Mouse (Mus musculus): ENCODE measurements around the gene Suco. TPM values are rescaled to one million over a fixed set of nuclear protein-coding genes. Genes with fewer than 3 reads are reported as not detected.

The Suco gene
- polyA plus RNA-seq, 1 experiment from 2014 or later = 21.0 TPM

DNA sequence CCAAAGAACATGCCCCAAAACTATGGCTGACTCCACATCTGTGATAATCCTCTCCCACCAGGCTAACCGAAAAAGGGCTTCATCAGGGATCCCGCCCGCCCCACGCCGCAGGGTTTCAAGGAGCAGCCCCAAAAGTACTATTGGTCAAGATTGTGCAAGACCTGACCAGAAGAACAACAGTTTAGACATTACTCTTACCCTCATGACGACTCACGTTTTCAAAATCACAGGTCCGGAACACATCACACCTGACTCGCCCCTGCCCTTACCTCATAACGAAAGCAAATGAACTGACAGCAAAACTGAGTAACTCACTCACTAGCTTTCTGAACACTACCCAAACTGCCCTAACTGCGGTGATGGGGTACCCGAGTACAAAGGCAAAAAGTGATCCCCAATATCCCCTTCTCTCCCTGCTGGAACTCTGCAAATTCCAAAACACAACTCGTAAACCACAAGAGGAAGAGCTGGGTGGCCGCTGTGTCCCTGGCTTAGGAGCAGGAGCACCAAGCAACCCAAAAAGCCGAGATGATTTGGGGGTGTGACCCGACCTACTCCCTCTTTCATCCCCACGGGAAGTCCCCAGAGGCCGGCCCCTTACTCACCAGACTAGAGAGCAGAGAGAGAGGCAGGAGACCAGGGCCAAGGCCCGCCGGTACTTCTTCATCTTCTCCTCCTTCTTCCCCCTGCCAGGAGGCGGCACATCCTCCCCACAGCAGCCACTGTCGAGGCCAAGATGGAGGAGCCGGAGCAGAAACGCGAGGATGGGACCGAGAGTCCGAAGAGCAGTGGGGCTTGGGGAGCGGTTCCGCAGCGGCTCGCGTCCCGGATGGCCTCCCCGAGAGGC lies 553 bp downstream of the Suco start:
- WGBS = under 1% methylated on average over 33 of the region's 34 CpGs
- ATAC-seq (replicated peaks; ENCODE audit: low FRiP score, low TSS enrichment, low read depth) (peak; percentile 55), DNase-seq (ENCODE audit: low spot score) (peak; percentile 70)

DNA sequence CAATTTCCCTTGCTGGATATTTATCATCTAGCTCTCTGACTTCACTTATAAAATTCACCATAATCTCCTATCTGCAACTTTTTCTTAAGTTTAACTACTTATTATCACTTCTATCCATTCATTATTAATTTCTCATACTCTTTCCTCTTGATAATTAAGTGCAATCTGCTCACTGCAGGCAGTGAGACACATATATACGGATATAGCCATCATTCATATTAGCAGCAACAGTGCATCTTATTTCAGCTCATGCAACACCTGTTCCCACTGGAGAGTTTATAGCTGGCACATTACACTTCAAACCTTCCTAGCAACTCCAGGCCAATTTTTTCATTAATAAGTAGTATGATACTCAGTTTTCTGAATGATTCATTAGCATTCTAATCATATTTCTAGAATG lies 7.1 kb downstream of the Suco start:
- no peaks in the 10 kb centered on the region for H3K27me3 ChIP-seq (replicated peaks; ENCODE audit: control insufficient read depth, insufficient read depth, low read length)
- DNase-seq (ENCODE audit: low spot score) (no peak), ATAC-seq (replicated peaks; ENCODE audit: low FRiP score, low TSS enrichment, low read depth) (no peak)
- no peak overlapping the region for H3K27ac ChIP-seq (ENCODE audit: low read depth)
- peaks cover 11% of the 10 kb centered on the region for H3K4me1 ChIP-seq (replicated peaks; ENCODE audit: control insufficient read depth, insufficient read depth, low read length)
- H3K4me2 ChIP-seq (ENCODE audit: low read length) = no peak overlapping the region
- H3K9ac ChIP-seq (ENCODE audit: low read length) = no peak overlapping the region
- 80% methylated on average over 1 of the region's 1 CpGs for WGBS
- H3K9me3 ChIP-seq (ENCODE audit: control insufficient read depth, low read length) = no peaks in the 10 kb centered on the region
- no peak overlapping the region for H3K4me3 ChIP-seq (ENCODE audit: low read depth, low read length)
- no peaks in the 10 kb centered on the region for H3K36me3 ChIP-seq (ENCODE audit: control insufficient read depth, insufficient read depth, low read length)

More for the DNA sequence above, 553 bp downstream of the Suco start:
- H3K9ac ChIP-seq (ENCODE audit: low read length) = peak overlapping the region; percentile 88
- H3K4me1 ChIP-seq (replicated peaks; ENCODE audit: control insufficient read depth, insufficient read depth, low read length) = peaks cover 25% of the 10 kb centered on the region
- H3K4me2 ChIP-seq (ENCODE audit: low read length) = peak overlapping the region; percentile 88
- peak overlapping the region; percentile 98 for H3K27ac ChIP-seq (ENCODE audit: low read depth)
- no peaks in the 10 kb centered on the region for H3K36me3 ChIP-seq (ENCODE audit: control insufficient read depth, insufficient read depth, low read length)
- no peaks in the 10 kb centered on the region for H3K27me3 ChIP-seq (replicated peaks; ENCODE audit: control insufficient read depth, insufficient read depth, low read length)
- H3K9me3 ChIP-seq (ENCODE audit: control insufficient read depth, low read length) = no peaks in the 10 kb centered on the region
- peak overlapping the region; percentile 92 for H3K4me3 ChIP-seq (ENCODE audit: low read depth, low read length)

DNA sequence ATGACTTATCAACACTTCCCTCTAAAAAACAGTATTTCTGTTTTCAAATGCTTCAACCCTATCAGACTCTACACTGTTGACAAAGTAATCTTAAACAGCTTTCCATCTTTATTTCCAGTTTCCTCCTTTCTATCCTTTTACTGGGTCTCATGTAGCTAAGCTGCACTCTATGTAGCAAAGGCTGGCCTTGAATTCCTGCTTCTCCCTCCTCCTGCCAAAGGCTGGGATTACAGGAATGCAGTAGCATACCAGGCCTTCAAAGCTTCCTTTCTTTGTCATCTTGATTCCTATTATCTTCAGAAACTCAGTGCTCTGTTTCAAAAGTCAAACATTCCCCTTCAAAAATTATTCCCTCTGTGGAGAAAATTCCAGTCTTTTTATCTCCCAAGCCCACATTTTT lies 8.1 kb downstream of the Suco start:
- H3K9me3 ChIP-seq (ENCODE audit: control insufficient read depth, low read length) = no peaks in the 10 kb centered on the region
- H3K27ac ChIP-seq (ENCODE audit: low read depth) = no peak overlapping the region
- no peak overlapping the region for H3K9ac ChIP-seq (ENCODE audit: low read length)
- no peak overlapping the region for H3K4me3 ChIP-seq (ENCODE audit: low read depth, low read length)
- DNase-seq (ENCODE audit: low spot score) (no peak), ATAC-seq (replicated peaks; ENCODE audit: low FRiP score, low TSS enrichment, low read depth) (no peak)
- H3K27me3 ChIP-seq (replicated peaks; ENCODE audit: control insufficient read depth, insufficient read depth, low read length) = no peaks in the 10 kb centered on the region
- H3K4me1 ChIP-seq (replicated peaks; ENCODE audit: control insufficient read depth, insufficient read depth, low read length) = peaks cover 9% of the 10 kb centered on the region
- no peaks in the 10 kb centered on the region for H3K36me3 ChIP-seq (ENCODE audit: control insufficient read depth, insufficient read depth, low read length)
- no peak overlapping the region for H3K4me2 ChIP-seq (ENCODE audit: low read length)

DNA sequence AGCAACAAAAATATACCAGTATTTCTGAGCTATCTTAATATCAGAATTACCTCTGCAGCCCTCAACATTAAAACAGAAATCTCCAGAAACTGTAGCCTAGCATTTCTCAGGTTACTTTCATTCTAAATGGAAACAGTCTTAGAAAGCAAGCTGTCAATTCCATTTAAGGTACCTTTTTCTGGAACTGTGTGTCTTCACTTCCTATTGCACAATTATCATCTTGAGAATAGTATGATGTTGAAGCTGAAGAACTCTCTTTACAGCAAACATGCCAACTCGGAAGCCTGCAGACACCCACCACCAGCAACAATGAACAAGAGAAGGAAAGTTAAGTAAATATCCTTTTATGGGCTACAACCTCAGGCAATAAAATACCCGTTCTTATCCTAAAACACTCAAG lies 12.7 kb downstream of the Suco start:
- WGBS = 36% methylated on average over 2 of the region's 2 CpGs
- DNase-seq (ENCODE audit: low spot score) (no peak), ATAC-seq (replicated peaks; ENCODE audit: low FRiP score, low TSS enrichment, low read depth) (no peak)
- H3K4me3 ChIP-seq (ENCODE audit: low read depth, low read length) = no peak overlapping the region
- H3K4me2 ChIP-seq (ENCODE audit: low read length) = no peak overlapping the region
- peaks cover 9% of the 10 kb centered on the region for H3K4me1 ChIP-seq (replicated peaks; ENCODE audit: control insufficient read depth, insufficient read depth, low read length)
- H3K9ac ChIP-seq (ENCODE audit: low read length) = no peak overlapping the region
- H3K27me3 ChIP-seq (replicated peaks; ENCODE audit: control insufficient read depth, insufficient read depth, low read length) = no peaks in the 10 kb centered on the region
- H3K9me3 ChIP-seq (ENCODE audit: control insufficient read depth, low read length) = no peaks in the 10 kb centered on the region
- H3K36me3 ChIP-seq (ENCODE audit: control insufficient read depth, insufficient read depth, low read length) = no peaks in the 10 kb centered on the region
- no peak overlapping the region for H3K27ac ChIP-seq (ENCODE audit: low read depth)

DNA sequence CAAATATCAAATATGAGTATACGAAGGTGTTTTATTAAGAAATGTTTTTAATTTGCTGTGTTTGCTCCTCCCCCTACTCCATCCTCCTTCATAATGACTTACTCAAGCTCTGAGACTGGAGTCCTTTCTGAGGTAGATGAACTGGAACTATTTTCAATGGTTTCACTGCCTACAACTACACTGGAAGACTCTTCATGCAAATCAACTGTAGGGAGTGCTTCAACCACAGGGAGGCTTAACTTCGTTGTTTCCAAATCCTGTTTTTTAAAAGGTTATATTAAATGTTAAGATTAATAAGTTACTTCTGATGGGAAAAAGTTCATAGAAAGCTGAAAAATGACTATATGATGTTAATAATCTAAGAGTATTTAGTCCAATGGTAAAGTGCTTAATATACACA lies 17.2 kb downstream of the Suco start:
- Histone ChIP-seq H3K4me3 (ENCODE audit: low read depth, low read length) (no peak overlapping the region), H3K27ac (ENCODE audit: low read depth) (no peak overlapping the region), H3K27me3 (replicated peaks; ENCODE audit: control insufficient read depth, insufficient read depth, low read length) (no peaks in the 10 kb centered on the region), H3K36me3 (ENCODE audit: control insufficient read depth, insufficient read depth, low read length) (peaks cover 26% of the 10 kb centered on the region), H3K9me3 (ENCODE audit: control insufficient read depth, low read length) (no peaks in the 10 kb centered on the region), H3K9ac (ENCODE audit: low read length) (no peak overlapping the region), H3K4me1 (replicated peaks; ENCODE audit: control insufficient read depth, insufficient read depth, low read length) (peaks cover 4% of the 10 kb centered on the region; the same call in 1 of the 2 replicates), H3K4me2 (ENCODE audit: low read length) (no peak overlapping the region)
- ATAC-seq (replicated peaks; ENCODE audit: low FRiP score, low TSS enrichment, low read depth) (no peak), DNase-seq (ENCODE audit: low spot score) (no peak)
- 94% methylated on average over 2 of the region's 2 CpGs for WGBS

DNA sequence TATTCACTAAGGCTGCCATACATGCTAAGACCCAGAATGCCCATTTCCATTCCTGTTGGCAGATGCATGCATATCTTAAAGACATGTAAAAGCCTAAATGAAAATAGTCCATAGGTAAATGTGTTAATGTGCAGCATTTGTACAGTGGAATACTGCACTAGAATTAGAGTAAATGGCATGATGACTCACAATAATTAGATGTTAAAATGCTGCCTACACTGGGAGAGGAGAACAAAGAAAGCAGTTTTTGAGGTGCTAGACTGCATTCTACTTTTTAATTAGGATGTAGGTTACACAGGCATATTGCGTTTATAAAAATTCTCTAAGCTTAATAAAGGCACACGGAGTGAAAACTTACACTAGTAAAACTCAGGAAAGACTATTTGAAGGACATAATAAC lies 49.8 kb downstream of the Suco start:
- Histone ChIP-seq H3K27me3 (replicated peaks; ENCODE audit: control insufficient read depth, insufficient read depth, low read length) (no peaks in the 10 kb centered on the region), H3K4me1 (replicated peaks; ENCODE audit: control insufficient read depth, insufficient read depth, low read length) (no peaks in the 10 kb centered on the region), H3K9me3 (ENCODE audit: control insufficient read depth, low read length) (no peaks in the 10 kb centered on the region), H3K4me3 (ENCODE audit: low read depth, low read length) (no peak overlapping the region), H3K36me3 (ENCODE audit: control insufficient read depth, insufficient read depth, low read length) (peaks cover 52% of the 10 kb centered on the region), H3K27ac (ENCODE audit: low read depth) (no peak overlapping the region), H3K9ac (ENCODE audit: low read length) (no peak overlapping the region), H3K4me2 (ENCODE audit: low read length) (no peak overlapping the region)
- DNase-seq (ENCODE audit: low spot score) (no peak), ATAC-seq (replicated peaks; ENCODE audit: low FRiP score, low TSS enrichment, low read depth) (no peak)
- WGBS = 95% methylated on average over 2 of the region's 2 CpGs

DNA sequence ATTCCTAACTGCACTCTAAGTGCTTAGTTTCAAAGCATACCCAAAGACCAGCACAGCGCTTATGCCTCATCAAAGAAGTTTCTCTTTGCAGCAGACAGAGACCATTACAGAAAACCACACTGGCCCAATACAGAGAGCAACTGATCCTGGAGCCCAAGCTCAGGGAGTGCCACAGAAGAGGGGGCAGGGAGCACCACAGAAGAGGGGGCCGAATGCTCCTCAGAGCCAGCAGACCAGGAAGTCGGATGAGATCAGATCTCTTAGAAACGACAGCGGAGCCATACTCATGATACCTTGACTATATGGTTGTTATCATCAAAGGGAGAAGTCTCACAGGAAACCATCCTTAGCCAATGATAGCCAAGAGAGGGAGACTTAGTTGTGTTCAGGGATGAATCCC lies 67.1 kb downstream of the Suco start:
- Histone ChIP-seq H3K4me3 (ENCODE audit: low read depth, low read length) (no peak overlapping the region), H3K9ac (ENCODE audit: low read length) (no peak overlapping the region), H3K9me3 (ENCODE audit: control insufficient read depth, low read length) (no peaks in the 10 kb centered on the region), H3K36me3 (ENCODE audit: control insufficient read depth, insufficient read depth, low read length) (no peaks in the 10 kb centered on the region), H3K27ac (ENCODE audit: low read depth) (no peak overlapping the region), H3K27me3 (replicated peaks; ENCODE audit: control insufficient read depth, insufficient read depth, low read length) (no peaks in the 10 kb centered on the region), H3K4me1 (replicated peaks; ENCODE audit: control insufficient read depth, insufficient read depth, low read length) (no peaks in the 10 kb centered on the region), H3K4me2 (ENCODE audit: low read length) (no peak overlapping the region)
- DNase-seq (ENCODE audit: low spot score) = no peak
- 86% methylated on average over 5 of the region's 5 CpGs for WGBS
- ATAC-seq (replicated peaks; ENCODE audit: low FRiP score, low TSS enrichment, low read depth) = no peak

DNA sequence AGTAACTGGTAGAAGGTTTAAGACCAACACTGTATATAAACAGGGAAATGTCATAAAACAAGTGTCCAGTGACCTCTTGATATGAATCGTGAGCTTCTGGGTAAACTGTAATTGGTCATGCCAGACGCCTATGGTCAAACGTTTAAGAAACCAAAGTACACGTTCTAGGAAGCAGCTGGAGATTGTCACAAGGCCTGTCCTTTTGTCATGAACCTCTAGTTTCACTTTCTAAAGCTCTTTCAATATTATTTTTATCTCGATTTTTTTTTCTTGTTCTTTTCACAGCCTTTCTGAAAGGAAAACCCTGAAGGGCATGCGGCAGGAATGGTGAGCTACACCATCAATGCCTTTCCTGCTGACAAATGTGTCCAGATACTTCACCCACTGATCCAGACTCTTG lies 67.5 kb downstream of the Suco start:
- H3K4me2 ChIP-seq (ENCODE audit: low read length) = no peak overlapping the region
- H3K27me3 ChIP-seq (replicated peaks; ENCODE audit: control insufficient read depth, insufficient read depth, low read length) = no peaks in the 10 kb centered on the region
- H3K27ac ChIP-seq (ENCODE audit: low read depth) = no peak overlapping the region
- no peak overlapping the region for H3K9ac ChIP-seq (ENCODE audit: low read length)
- no peaks in the 10 kb centered on the region for H3K9me3 ChIP-seq (ENCODE audit: control insufficient read depth, low read length)
- WGBS = 48% methylated on average over 6 of the region's 6 CpGs
- DNase-seq (ENCODE audit: low spot score) (no peak), ATAC-seq (replicated peaks; ENCODE audit: low FRiP score, low TSS enrichment, low read depth) (no peak)
- no peak overlapping the region for H3K4me3 ChIP-seq (ENCODE audit: low read depth, low read length)
- no peaks in the 10 kb centered on the region for H3K4me1 ChIP-seq (replicated peaks; ENCODE audit: control insufficient read depth, insufficient read depth, low read length)
- no peaks in the 10 kb centered on the region for H3K36me3 ChIP-seq (ENCODE audit: control insufficient read depth, insufficient read depth, low read length)

DNA sequence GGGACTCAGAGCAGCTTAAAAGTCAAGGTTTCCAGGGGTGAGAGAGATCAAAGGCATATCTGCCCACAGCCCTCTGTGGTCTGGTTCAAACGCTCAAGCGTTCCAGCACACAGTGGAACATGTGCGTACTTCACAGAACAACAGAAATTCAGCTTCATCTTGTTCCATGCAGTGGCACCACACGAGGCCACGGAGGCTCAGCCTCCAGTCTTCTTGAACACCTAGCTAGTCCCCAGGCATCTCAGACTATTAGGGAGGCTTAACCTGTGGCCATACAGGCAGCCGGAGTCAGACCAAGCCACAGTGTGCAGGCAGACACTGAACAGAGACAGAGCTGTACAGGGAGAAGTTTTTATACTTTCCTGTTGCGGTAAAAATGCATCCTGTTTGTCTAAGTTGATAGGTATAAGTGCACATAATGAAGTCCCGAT lies 71.9 kb downstream of the Suco start:
- H3K4me2 ChIP-seq (ENCODE audit: low read length) = no peak overlapping the region
- no peaks in the 10 kb centered on the region for H3K36me3 ChIP-seq (ENCODE audit: control insufficient read depth, insufficient read depth, low read length)
- ATAC-seq (replicated peaks; ENCODE audit: low FRiP score, low TSS enrichment, low read depth) = no peak
- H3K4me1 ChIP-seq (replicated peaks; ENCODE audit: control insufficient read depth, insufficient read depth, low read length) = no peaks in the 10 kb centered on the region
- H3K9ac ChIP-seq (ENCODE audit: low read length) = no peak overlapping the region
- no peak overlapping the region for H3K4me3 ChIP-seq (ENCODE audit: low read depth, low read length)
- H3K9me3 ChIP-seq (ENCODE audit: control insufficient read depth, low read length) = no peaks in the 10 kb centered on the region
- no peaks in the 10 kb centered on the region for H3K27me3 ChIP-seq (replicated peaks; ENCODE audit: control insufficient read depth, insufficient read depth, low read length)
- no peak overlapping the region for H3K27ac ChIP-seq (ENCODE audit: low read depth)
- 80% methylated on average over 8 of the region's 8 CpGs for WGBS
- DNase-seq (ENCODE audit: low spot score) = no peak
